Mouse (Mus musculus) midbrain, embryonic 16.5 days (tissue): ENCODE results near the gene Ice1. TPM values are rescaled to one million over a fixed set of nuclear protein-coding genes. Genes with fewer than 3 reads are reported as not detected.

Experiments used
- ATAC-seq: fragments of 200-750 bp; cut with Nextera tagmentation; 2 replicates; pipeline ENCODE4 v1.8.0; 2017; ENCODE audit warnings: moderate TSS enrichment
- H3K27ac ChIP-seq: fragments of 300-500 bp; sonication (generic); 2 replicates; pipeline ENCODE4 v1.5.1; 2014; ENCODE audit warnings: mild to moderate bottlenecking, low read length, mixed read lengths
- H3K27me3 ChIP-seq: fragments of 300-500 bp; sonication (generic); 2 replicates; pipeline ENCODE4 v1.6.1; 2014; ENCODE audit warnings: low read depth, low read length, mixed read lengths; ENCODE audit not compliant: control insufficient read depth, insufficient read depth
- H3K36me3 ChIP-seq: fragments of 300-500 bp; sonication (generic); 2 replicates; pipeline ENCODE4 v1.6.1; 2014; ENCODE audit warnings: mild to moderate bottlenecking, low read length, moderate library complexity, mixed read lengths; ENCODE audit not compliant: control insufficient read depth, insufficient read depth
- H3K4me1 ChIP-seq: fragments of 300-500 bp; sonication (generic); 2 replicates; pipeline ENCODE4 v1.6.1; 2014; ENCODE audit warnings: mild to moderate bottlenecking, low read length, mixed read lengths; ENCODE audit not compliant: control insufficient read depth, insufficient read depth
- H3K4me2 ChIP-seq: fragments of 300-500 bp; sonication (generic); 2 replicates; pipeline ENCODE4 v1.6.1; 2014; ENCODE audit warnings: mild to moderate bottlenecking, low read length, mixed read lengths
- H3K4me3 ChIP-seq: fragments of 300-500 bp; sonication (generic); 2 replicates; pipeline ENCODE4 v1.5.1; 2014; ENCODE audit warnings: low read depth, mild to moderate bottlenecking, low read length, moderate library complexity, mixed read lengths
- H3K9ac ChIP-seq: fragments of 300-500 bp; sonication (generic); 2 replicates; pipeline ENCODE4 v1.6.1; 2014; ENCODE audit warnings: low read depth, low read length, mixed read lengths
- H3K9me3 ChIP-seq: fragments of 300-500 bp; sonication (generic); replicated peaks from 2 replicates; pipeline ENCODE4 v1.6.1; 2014; ENCODE audit warnings: mild to moderate bottlenecking, low read length, mixed read lengths; ENCODE audit not compliant: control insufficient read depth, poor library complexity, severe bottlenecking
- WGBS: fragments of 180-500 bp; shearing (Covaris S2); extraction: QIAGEN DNeasy Blood & Tissue Kit; methylation state at CpG from one replicate; pipeline ENCODE4 v1.1.7; 2014; 5-methylcytosine and 5-hydroxymethylcytosine counted together
- polyA plus RNA-seq: library from polyadenylated mRNA; unstranded; fragments of >200 nt; fragmentation: Nextera tagmentation; extraction: Ambion mirVana; gene quantifications from 2 replicates; pipeline ENCODE4 v1.2.1, GENCODE M21; 2015

Ice1 gene
- polyA plus RNA-seq, 1 experiment from 2014 or later = 38.2 TPM

DNA sequence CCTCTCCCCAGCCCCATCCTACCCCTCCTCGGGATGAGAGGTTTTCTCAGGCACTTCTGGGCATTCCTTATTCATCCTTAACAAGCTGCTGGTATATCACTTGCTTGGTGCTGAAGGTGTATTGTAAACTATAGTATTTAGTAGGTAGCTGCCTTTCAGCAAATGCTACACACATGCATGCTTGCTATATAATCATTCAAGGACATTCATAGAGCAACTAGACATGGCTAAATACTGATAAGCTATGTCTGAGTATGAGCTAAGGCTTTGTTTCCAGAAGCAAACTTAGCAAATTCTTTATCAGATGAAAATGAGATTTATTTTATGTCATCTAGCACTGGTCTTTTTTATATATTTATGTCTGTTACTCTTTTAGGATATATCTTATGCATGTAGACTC lies 11.8 kb downstream of the Ice1 start:
- Histone ChIP-seq H3K9me3 (no peaks in the 10 kb centered on the region), H3K9ac (no peak overlapping the region), H3K4me3 (no peak overlapping the region), H3K36me3 (0 out of 2 replicates have a peak, but pooled peaks cover 2% of the 10 kb centered on the region), H3K4me2 (no peak overlapping the region), H3K27ac (no peak overlapping the region), H3K4me1 (no peaks in the 10 kb centered on the region), H3K27me3 (no peaks in the 10 kb centered on the region)
- WGBS = 78% methylated on average over 1 of the region's 1 CpGs
- ATAC-seq = no peak

DNA sequence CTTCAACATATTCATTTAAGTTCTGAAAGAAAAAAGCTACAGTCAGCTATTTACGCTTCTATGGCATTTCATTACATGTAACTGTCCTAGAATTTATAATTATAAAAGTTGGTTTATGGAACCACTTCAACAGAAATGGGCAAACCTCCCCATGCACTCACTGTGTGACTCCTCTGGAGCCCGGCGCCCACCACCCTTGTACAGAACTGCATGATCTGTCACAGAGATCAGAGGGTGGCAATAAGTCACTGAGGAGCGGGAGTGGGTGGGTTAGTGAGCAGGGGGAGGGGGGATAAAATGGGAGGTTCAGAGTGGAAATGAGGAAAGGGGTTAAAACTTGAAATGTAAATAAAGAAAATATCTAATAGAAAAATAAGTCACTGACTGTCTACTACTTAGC lies 13.0 kb downstream of the Ice1 start:
- H3K9me3 ChIP-seq = no peaks in the 10 kb centered on the region

DNA sequence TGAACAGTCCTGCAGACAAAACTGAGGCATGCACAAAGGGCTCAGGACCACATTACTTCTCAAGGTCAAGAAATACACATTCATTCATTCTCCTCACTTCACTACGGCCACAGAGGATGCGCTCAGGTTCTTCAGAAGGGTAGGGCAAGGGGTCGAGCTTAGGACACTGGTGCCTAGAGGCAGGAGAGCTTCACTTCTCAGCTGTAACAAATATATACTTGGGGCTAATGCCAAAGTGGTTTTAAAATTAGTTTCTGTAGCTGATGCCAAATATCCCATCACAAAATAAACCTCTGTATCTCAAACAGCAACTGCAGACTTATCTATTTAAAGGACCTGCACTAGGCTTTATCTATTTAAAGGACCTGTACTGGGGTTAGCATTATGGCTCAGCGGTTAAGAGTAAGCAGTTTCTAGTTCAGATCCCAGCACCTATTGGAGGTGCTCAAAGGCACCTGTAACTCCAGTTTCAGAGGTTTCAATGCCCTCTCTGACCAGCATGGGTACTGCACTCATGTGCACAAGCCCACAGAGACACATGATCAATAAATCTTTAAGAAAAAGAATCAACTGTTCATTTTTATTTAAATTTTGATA lies 14.9 kb downstream of the Ice1 start:
- peaks cover 13% of the 10 kb centered on the region; the same call in 1 of the 2 replicates for H3K36me3 ChIP-seq
- H3K9ac ChIP-seq = no peak overlapping the region
- H3K4me2 ChIP-seq = no peak overlapping the region
- no peak overlapping the region for H3K4me3 ChIP-seq
- H3K4me1 ChIP-seq = no peaks in the 10 kb centered on the region
- no peaks in the 10 kb centered on the region for H3K27me3 ChIP-seq
- no peaks in the 10 kb centered on the region for H3K9me3 ChIP-seq
- 99% methylated on average over 4 of the region's 4 CpGs for WGBS
- no peak for ATAC-seq
- no peak overlapping the region for H3K27ac ChIP-seq

More for the DNA sequence above, 13.0 kb downstream of the Ice1 start:
- Histone ChIP-seq H3K27ac (no peak overlapping the region), H3K27me3 (no peaks in the 10 kb centered on the region), H3K36me3 (peaks cover 8% of the 10 kb centered on the region; the same call in 1 of the 2 replicates), H3K4me2 (no peak overlapping the region), H3K4me1 (no peaks in the 10 kb centered on the region), H3K4me3 (no peak overlapping the region), H3K9ac (no peak overlapping the region)
- WGBS = 94% methylated on average over 4 of the region's 4 CpGs
- no peak for ATAC-seq

DNA sequence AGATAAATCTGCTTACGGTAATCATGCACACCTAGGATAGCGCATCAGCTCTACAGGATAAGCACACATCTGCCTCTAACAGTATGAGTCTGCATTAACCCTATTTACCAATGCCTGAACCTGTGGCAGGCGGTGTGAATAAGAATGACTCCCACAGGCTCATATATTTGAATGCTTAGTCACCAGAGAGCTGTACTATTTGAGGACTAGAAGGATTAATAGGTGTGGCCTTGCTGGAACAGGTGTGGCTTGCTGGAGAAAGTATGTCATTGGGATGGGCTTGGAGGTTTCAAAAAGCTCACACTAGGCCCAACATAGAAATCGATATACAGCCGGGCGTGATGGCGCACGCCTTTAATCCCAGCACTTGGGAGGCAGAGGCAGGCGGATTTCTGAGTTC lies 15.9 kb downstream of the Ice1 start:
- 97% methylated on average over 9 of the region's 9 CpGs for WGBS
- Histone ChIP-seq H3K9me3 (no peaks in the 10 kb centered on the region), H3K27me3 (no peaks in the 10 kb centered on the region), H3K36me3 (peaks cover 19% of the 10 kb centered on the region; the same call in 1 of the 2 replicates), H3K4me3 (no peak overlapping the region), H3K4me2 (no peak overlapping the region), H3K9ac (no peak overlapping the region), H3K4me1 (no peaks in the 10 kb centered on the region), H3K27ac (no peak overlapping the region)
- ATAC-seq = no peak

DNA sequence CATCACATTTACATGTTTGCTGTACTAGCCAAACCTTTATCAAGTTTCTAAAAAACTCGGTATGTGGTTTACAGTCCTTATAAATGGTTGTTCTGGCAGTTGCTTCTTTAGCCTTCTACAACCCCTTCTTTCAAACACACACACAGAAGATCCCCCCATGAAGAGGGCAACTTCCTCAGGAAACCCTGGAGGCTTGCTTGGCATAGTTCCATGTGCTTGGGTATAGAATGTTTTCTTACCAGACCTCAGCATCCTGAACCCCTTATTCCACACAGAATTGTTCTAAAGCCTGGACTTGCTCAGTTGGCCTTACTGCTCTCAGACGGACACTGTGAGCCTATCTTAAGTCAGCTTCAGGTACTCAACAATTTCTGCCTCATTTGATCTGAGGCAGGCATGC lies 24.6 kb downstream of the Ice1 start:
- no peaks in the 10 kb centered on the region for H3K9me3 ChIP-seq
- peaks cover 62% of the 10 kb centered on the region for H3K36me3 ChIP-seq
- H3K27me3 ChIP-seq = no peaks in the 10 kb centered on the region
- WGBS = 77% methylated on average over 2 of the region's 2 CpGs
- H3K9ac ChIP-seq = no peak overlapping the region
- no peak for ATAC-seq
- no peak overlapping the region for H3K4me2 ChIP-seq
- no peaks in the 10 kb centered on the region for H3K4me1 ChIP-seq
- H3K4me3 ChIP-seq = no peak overlapping the region
- H3K27ac ChIP-seq = no peak overlapping the region

DNA sequence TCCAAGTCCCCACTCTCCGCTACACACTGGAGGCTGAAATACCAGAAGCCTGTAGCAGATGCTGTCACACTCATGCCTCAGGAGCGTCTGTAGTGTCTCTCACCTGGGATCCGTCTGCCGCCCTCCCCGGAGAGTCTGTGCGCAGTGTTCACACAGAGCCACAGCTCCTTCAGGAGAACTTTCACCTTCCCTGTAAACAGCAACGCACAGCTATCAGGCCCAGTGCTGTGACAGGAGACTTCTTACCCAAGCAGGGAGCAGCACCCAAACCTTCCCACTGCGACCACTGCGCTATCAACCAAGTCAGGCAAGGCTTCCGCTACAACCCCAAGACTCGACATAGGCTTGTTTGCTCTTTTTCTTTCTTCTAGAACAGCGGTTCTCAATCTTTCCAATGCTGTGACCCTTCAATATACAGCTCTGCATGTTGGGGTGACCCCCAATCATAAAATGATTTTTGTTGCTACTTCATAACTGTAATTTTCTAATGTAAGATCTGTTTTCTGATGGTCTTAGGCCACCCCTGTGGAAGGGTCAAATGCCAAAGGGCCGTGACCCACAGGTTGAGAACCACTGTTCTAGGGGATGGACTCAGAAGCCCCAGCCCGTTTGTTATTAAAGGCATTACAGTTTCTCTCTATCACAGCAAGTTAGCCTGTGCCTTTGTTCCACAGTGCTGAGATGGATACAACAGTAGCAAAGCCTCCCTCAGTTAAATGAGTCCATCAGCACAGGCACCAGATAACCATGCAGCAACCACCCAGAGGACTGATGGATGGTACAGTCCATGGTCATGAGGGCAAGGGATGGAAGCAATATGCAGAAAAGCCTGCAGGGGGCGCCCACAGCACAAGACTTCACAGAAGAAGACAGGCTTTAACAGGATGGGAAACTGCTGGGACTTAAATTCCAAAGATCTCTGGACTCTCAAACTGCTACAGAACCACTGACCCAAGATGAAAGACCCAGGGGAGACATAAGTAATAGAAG lies 26.7 kb downstream of the Ice1 start:
- H3K9ac ChIP-seq = no peak overlapping the region
- peaks cover 57% of the 10 kb centered on the region for H3K36me3 ChIP-seq
- ATAC-seq = peak; percentile 79
- H3K27ac ChIP-seq = no peak overlapping the region
- no peaks in the 10 kb centered on the region for H3K9me3 ChIP-seq
- H3K4me1 ChIP-seq = no peaks in the 10 kb centered on the region
- H3K4me3 ChIP-seq = no peak overlapping the region
- no peaks in the 10 kb centered on the region for H3K27me3 ChIP-seq
- WGBS = 89% methylated on average over 15 of the region's 15 CpGs
- H3K4me2 ChIP-seq = no peak overlapping the region

DNA sequence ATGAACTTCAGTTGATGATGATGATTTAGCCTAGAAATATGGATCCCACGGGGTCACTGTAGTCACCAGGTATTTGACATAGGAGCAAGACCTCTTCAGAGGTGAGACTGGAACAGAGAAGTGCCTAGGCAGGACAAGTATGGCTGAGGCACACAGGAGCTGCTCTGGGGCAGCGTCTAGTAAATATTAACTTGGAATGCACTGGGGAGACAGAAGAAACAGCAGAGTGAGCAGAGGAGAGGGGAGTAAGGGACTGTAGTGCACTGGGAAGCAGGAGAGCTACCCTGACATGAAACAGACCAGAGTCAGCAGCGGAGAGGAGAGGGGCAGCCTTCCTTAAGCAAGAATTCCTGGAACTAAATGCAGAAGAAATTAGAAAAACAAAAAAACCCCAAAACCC lies 27.8 kb downstream of the Ice1 start:
- 96% methylated on average over 3 of the region's 3 CpGs for WGBS
- H3K36me3 ChIP-seq = peaks cover 58% of the 10 kb centered on the region
- no peak overlapping the region for H3K9ac ChIP-seq
- no peaks in the 10 kb centered on the region for H3K4me1 ChIP-seq
- no peak overlapping the region for H3K4me2 ChIP-seq
- H3K27ac ChIP-seq = no peak overlapping the region
- H3K27me3 ChIP-seq = no peaks in the 10 kb centered on the region
- H3K9me3 ChIP-seq = no peaks in the 10 kb centered on the region
- ATAC-seq = no peak
- no peak overlapping the region for H3K4me3 ChIP-seq

DNA sequence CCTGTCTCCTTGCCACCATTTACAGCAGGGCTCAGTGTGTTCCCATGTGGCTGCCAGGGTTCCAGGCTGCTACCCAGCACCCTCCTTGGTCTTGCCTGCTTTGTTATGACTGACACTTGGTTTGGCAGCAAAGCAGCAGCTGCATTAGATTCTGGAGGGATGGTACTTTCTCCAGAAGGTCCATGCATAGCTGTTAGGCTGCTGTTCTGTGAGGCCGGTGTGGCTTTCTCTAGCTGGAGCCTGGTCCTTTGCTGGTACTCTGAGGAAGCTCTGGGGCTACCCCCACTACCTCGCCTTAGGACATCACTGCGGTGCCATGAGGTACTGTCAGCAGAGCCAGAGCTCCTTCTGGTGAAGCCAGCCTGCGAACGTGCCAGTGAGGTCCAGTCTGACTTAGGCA lies 32.1 kb downstream of the Ice1 start:
- H3K36me3 ChIP-seq = peaks cover 63% of the 10 kb centered on the region
- H3K4me3 ChIP-seq = no peak overlapping the region
- H3K9me3 ChIP-seq = no peaks in the 10 kb centered on the region
- WGBS = 95% methylated on average over 5 of the region's 5 CpGs
- no peak overlapping the region for H3K27ac ChIP-seq
- ATAC-seq = no peak
- no peak overlapping the region for H3K9ac ChIP-seq
- H3K4me1 ChIP-seq = no peaks in the 10 kb centered on the region
- H3K27me3 ChIP-seq = no peaks in the 10 kb centered on the region
- H3K4me2 ChIP-seq = no peak overlapping the region

DNA sequence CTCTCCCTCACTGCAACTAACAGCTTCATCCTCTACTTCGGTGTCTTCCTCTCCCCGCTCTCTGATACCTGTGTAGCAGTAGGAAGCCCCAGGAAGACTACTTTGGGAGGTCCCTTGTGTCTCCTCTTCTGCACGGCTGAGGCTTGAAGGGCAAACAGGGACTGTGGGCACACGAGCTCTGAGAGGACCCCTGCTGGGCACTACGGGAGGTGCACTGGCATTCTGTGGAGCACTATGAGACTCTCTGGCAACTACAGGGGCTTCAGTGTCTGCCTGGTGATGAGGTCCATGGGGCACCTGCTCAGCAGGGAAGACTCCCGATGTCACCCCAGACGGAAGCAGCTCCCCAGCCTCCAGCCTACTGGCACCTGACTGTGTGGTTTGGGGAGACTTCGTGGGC lies 32.7 kb downstream of the Ice1 start:
- Histone ChIP-seq H3K27ac (no peak overlapping the region), H3K4me2 (no peak overlapping the region), H3K36me3 (peaks cover 62% of the 10 kb centered on the region), H3K9me3 (no peaks in the 10 kb centered on the region), H3K4me1 (no peaks in the 10 kb centered on the region), H3K4me3 (no peak overlapping the region), H3K27me3 (no peaks in the 10 kb centered on the region), H3K9ac (no peak overlapping the region)
- no peak for ATAC-seq
- 87% methylated on average over 8 of the region's 8 CpGs for WGBS
